ENCODE assay signal across 11 mouse cellular contexts in genomic region chr3:21530862-21531261, GRCm38 (mm10).
DNase-seq lines count a peak whose midpoint lies in the region; ATAC-seq and TF ChIP-seq lines count a peak whose summit lies in the region.
"Had no signal": no experiment of that assay in that cellular context is flagged by ENCODE, and none has a peak within 500 bp of the region (broad histone marks: within the 10 kb centered on the region; RNA-seq: fewer than 3 reads in every experiment).

No protein-coding gene starts in this region.

- H3K9ac ChIP-seq in heart, postnatal 0 days (replicated peaks; ENCODE audit: low read depth, low read length): no peak overlapping the region
- H3K9ac ChIP-seq: liver, embryonic 13.5 days had no signal

- H3K9me3 ChIP-seq in heart, postnatal 0 days (replicated peaks; ENCODE audit: control insufficient read depth, low read length): no peaks in the 10 kb centered on the region
- H3K9me3 ChIP-seq: liver, embryonic 13.5 days had no signal

- WGBS in heart, postnatal 0 days: 53% methylated on average over 5 of the region's 5 CpGs
- 61% methylated on average over 5 of the region's 5 CpGs for WGBS in cerebellum, adult 2 months

- DNase-seq in adrenal gland, postnatal 36 days: peak; percentile 4 to 28
- no peak for DNase-seq in adrenal gland, adult 2 months
- DNase-seq in ZHBTc4 (ENCODE audit: low read depth, low spot score): peak; percentile 20
- DNase-seq in heart, postnatal 0 days (ENCODE audit: low spot score): peak; percentile 52
- DNase-seq in lung, postnatal 25 days (ENCODE audit: low spot score): peak; percentile 28
- no peak for DNase-seq in layer of hippocampus, adult 8-10 months (ENCODE audit: low spot score in 2 of 2)
- DNase-seq in cerebellum, postnatal 10 days: no peak
- DNase-seq in cerebellum, adult 2 months: no peak
- DNase-seq: liver, embryonic 13.5 days; retina, postnatal 1 day had no signal

- no peak overlapping the region for H3K4me3 ChIP-seq in heart, postnatal 0 days (ENCODE audit: low read depth, low read length)
- H3K4me3 ChIP-seq in cerebellum, adult 2 months (replicated peaks; ENCODE audit: insufficient read depth, low read depth, low read length): no peak overlapping the region
- H3K4me3 ChIP-seq: heart, adult 2 months; liver, embryonic 13.5 days had no signal

- peak; percentile 85 for TF ChIP-seq EP300 in heart, postnatal 0 days (IDR thresholded peaks at IDR 0.05; ENCODE audit: low read depth)

- H3K27ac ChIP-seq in heart, postnatal 0 days (ENCODE audit: low read depth): no peak overlapping the region
- H3K27ac ChIP-seq in cerebellum, adult 2 months (ENCODE audit: insufficient read depth, low read length): no peak overlapping the region
- H3K27ac ChIP-seq: heart, adult 2 months; liver, embryonic 13.5 days had no signal

- no peaks in the 10 kb centered on the region for H3K4me1 ChIP-seq in heart, postnatal 0 days (ENCODE audit: control insufficient read depth, insufficient read depth)
- H3K4me1 ChIP-seq in cerebellum, adult 2 months (ENCODE audit: control insufficient read depth, insufficient read depth, low read length): no peaks in the 10 kb centered on the region
- H3K4me1 ChIP-seq: liver, embryonic 13.5 days had no signal

- no peak overlapping the region for H3K4me2 ChIP-seq in heart, postnatal 0 days (ENCODE audit: low read depth, low read length)
- H3K4me2 ChIP-seq: liver, embryonic 13.5 days had no signal

- no peak for TF ChIP-seq CTCF in heart, postnatal 0 days (IDR thresholded peaks at IDR 0.05; ENCODE audit: low read depth)
- TF ChIP-seq CTCF in cerebellum, adult 2 months (IDR thresholded peaks at IDR 0.05; ENCODE audit: borderline replicate concordance, insufficient read depth, low read depth, low read length): no peak

- no peaks in the 10 kb centered on the region for H3K36me3 ChIP-seq in heart, postnatal 0 days (replicated peaks; ENCODE audit: control insufficient read depth, insufficient read depth, low read length)
- H3K36me3 ChIP-seq: liver, embryonic 13.5 days had no signal

- peak; percentile 44 for ATAC-seq in heart, postnatal 0 days (ENCODE audit: insufficient read depth, low read depth)

- no peaks in the 10 kb centered on the region for H3K27me3 ChIP-seq in heart, postnatal 0 days (ENCODE audit: control insufficient read depth, insufficient read depth, low read length)
- H3K27me3 ChIP-seq in cerebellum, adult 2 months (ENCODE audit: control insufficient read depth, insufficient read depth, low read length): no peaks in the 10 kb centered on the region
- H3K27me3 ChIP-seq: liver, embryonic 13.5 days had no signal

- no peak for TF ChIP-seq POLR2A in cerebellum, adult 2 months (IDR thresholded peaks at IDR 0.05; ENCODE audit: borderline replicate concordance, insufficient read depth, low read length)

Comparison
In these comparisons a context has a peak if more than half of its experiments do, and no peak if none do; other contexts are left out.
1. DNase-seq: peak in adrenal gland, postnatal 36 days (2 of 2), ZHBTc4 (single experiment), heart, postnatal 0 days (single experiment) and lung, postnatal 25 days (single experiment); none in adrenal gland, adult 2 months (single experiment), layer of hippocampus, adult 8-10 months (0 of 2), cerebellum, postnatal 10 days (0 of 2) and cerebellum, adult 2 months (0 of 2).